Mouse (Mus musculus) thymus, adult 2 months (tissue): Measurements from ENCODE around the gene Epm2aip1. TPM values are rescaled to one million over a fixed set of nuclear protein-coding genes. Genes with fewer than 3 reads are reported as not detected.

ENCODE experiments used
- DNase-seq: peaks from one replicate; pipeline ENCODE4 v3.0.0; 2021
- H3K27ac ChIP-seq: fragments of 200-500 bp; 2 replicates; pipeline ENCODE4 v1.5.1; 2012; ENCODE audit warnings: low read length, control low read depth; ENCODE audit not compliant: control insufficient read depth, insufficient read depth
- H3K27me3 ChIP-seq: fragments of 200-500 bp; 2 replicates; pipeline ENCODE4 v1.6.1; 2012; ENCODE audit warnings: mild to moderate bottlenecking, low read length, moderate library complexity, mixed read lengths; ENCODE audit not compliant: control insufficient read depth, insufficient read depth
- H3K36me3 ChIP-seq: fragments of 200-500 bp; 2 replicates; pipeline ENCODE4 v1.6.1; 2012; ENCODE audit warnings: mild to moderate bottlenecking, low read length, moderate library complexity; ENCODE audit not compliant: control insufficient read depth, insufficient read depth
- H3K4me1 ChIP-seq: fragments of 200-500 bp; replicated peaks from 2 replicates; pipeline ENCODE4 v1.6.1; 2012; ENCODE audit warnings: low read length; ENCODE audit not compliant: control insufficient read depth, insufficient read depth
- H3K4me3 ChIP-seq: fragments of 200-500 bp; 2 replicates; pipeline ENCODE4 v1.5.1; 2012; ENCODE audit warnings: mild to moderate bottlenecking, low read length, control low read depth, moderate library complexity; ENCODE audit not compliant: control insufficient read depth, insufficient read depth
- CTCF ChIP-seq: fragments of 200-500 bp; IDR thresholded peaks from 2 replicates; pipeline ENCODE4 v1.5.1; 2012; ENCODE audit warnings: mild to moderate bottlenecking, control low read depth, low read length, moderate library complexity, borderline replicate concordance; ENCODE audit not compliant: control insufficient read depth, poor library complexity, insufficient read depth; ENCODE audit errors: extremely low read depth
- POLR2A ChIP-seq: fragments of 200-500 bp; IDR thresholded peaks from 2 replicates; pipeline ENCODE4 v1.6.1; 2012; ENCODE audit warnings: mild to moderate bottlenecking, low read length, control low read depth, moderate library complexity; ENCODE audit not compliant: control insufficient read depth, poor library complexity, insufficient read depth; ENCODE audit errors: extremely low read depth
- WGBS: fragments of 180-500 bp; shearing (Covaris S2); methylation state at CpG from one replicate; pipeline ENCODE4 v1.1.7; 2018; 5-methylcytosine and 5-hydroxymethylcytosine counted together
- polyA plus RNA-seq: library from polyadenylated mRNA; depleted of rRNA; stranded (reverse); fragments of >200 nt; gene quantifications from 2 replicates; pipeline ENCODE4 v1.2.3, GENCODE M21; 2012

Epm2aip1 gene
- polyA plus RNA-seq, 1 experiment, result 29.1 TPM

DNA sequence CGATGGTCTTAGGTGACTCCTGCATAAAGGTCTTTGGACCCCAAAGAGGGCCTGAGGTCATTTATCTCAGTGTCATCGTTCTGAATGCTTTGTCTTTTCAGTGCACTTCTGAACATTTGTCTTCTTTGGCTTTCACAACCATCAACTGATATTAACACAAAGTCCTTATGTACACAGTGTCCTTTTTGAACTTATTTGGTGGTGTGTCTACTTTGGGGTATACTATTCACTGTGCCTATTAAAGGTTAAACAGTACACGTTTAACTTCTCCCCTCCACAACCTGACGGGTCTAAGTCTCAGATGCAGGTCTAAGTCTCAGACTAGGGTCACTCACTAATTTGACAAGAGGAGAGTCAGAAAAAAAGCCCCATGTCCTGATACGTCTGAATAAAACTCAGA is 1.1 kb upstream of the Epm2aip1 start:
- TF ChIP-seq POLR2A (no peak), CTCF (no peak)
- no peak overlapping the region for H3K27ac ChIP-seq
- H3K27me3 ChIP-seq, result no peaks in the 10 kb centered on the region
- WGBS, result 11% methylated on average over 5 of the region's 5 CpGs
- DNase-seq, result no peak
- peaks cover 9% of the 10 kb centered on the region; the same call in 1 of the 2 replicates for H3K36me3 ChIP-seq
- H3K4me1 ChIP-seq, result peaks cover 7% of the 10 kb centered on the region
- no peak overlapping the region for H3K4me3 ChIP-seq

DNA sequence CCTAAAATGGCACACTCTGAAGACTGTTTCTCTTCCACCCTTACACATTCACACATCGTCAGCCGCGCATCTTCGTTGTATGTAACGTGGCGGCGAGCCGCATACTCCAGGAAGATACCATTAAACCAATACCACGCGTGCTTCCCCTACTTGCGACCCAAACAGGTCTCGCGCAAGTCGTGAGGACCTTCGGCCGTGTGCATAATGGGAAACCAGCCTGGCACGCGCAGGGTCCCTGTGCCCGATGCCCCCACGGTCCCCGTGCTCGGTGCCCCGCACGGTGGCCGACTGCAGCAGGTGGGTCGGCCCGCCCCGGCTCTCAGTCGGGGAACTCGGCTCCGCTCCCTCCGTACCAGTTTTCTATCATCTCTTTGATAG is 684 bp upstream of the Epm2aip1 start:
- TF ChIP-seq CTCF, result no peak
- TF ChIP-seq POLR2A, result no peak
- under 1% methylated on average over 32 of the region's 32 CpGs for WGBS
- Histone ChIP-seq H3K27ac (peak overlapping the region; percentile 47), H3K4me3 (peak overlapping the region; percentile 86), H3K36me3 (peaks cover 9% of the 10 kb centered on the region; the same call in 1 of the 2 replicates), H3K4me1 (peaks cover 7% of the 10 kb centered on the region), H3K27me3 (no peaks in the 10 kb centered on the region)
- DNase-seq, result no peak

- Histone ChIP-seq H3K4me3 (peak overlapping the region; percentile 72), H3K36me3 (peaks cover 7% of the 10 kb centered on the region), H3K4me1 (peaks cover 7% of the 10 kb centered on the region), H3K27me3 (no peaks in the 10 kb centered on the region), H3K27ac (peak overlapping the region; percentile 76)
- no peak for DNase-seq
- no peak for TF ChIP-seq CTCF
- TF ChIP-seq POLR2A, result no peak
- WGBS, result 5% methylated on average over 19 of the region's 19 CpGs
These were observed 627 bp downstream of the Epm2aip1 start for GRCm38 (mm10) chr9:111272356-111272755.

- 33% methylated on average over 15 of the region's 15 CpGs for WGBS
- Histone ChIP-seq H3K27ac (peak overlapping the region; percentile 25; the same call in 1 of the 2 replicates), H3K4me1 (peaks cover 7% of the 10 kb centered on the region), H3K36me3 (peaks cover 14% of the 10 kb centered on the region), H3K27me3 (no peaks in the 10 kb centered on the region), H3K4me3 (peak overlapping the region; percentile 25; the same call in 1 of the 2 replicates)
- no peak for TF ChIP-seq CTCF
- TF ChIP-seq POLR2A, result no peak
- DNase-seq, result peak; percentile 31
These were observed 1.5 kb downstream of the Epm2aip1 start for GRCm38 (mm10) chr9:111272996-111273785.

GRCm38 (mm10) chr9:111273958-111274357 is 2.2 kb downstream of the Epm2aip1 start:
- peaks cover 22% of the 10 kb centered on the region for H3K36me3 ChIP-seq
- H3K4me3 ChIP-seq, result no peak overlapping the region
- WGBS, result 82% methylated on average over 1 of the region's 1 CpGs

DNA sequence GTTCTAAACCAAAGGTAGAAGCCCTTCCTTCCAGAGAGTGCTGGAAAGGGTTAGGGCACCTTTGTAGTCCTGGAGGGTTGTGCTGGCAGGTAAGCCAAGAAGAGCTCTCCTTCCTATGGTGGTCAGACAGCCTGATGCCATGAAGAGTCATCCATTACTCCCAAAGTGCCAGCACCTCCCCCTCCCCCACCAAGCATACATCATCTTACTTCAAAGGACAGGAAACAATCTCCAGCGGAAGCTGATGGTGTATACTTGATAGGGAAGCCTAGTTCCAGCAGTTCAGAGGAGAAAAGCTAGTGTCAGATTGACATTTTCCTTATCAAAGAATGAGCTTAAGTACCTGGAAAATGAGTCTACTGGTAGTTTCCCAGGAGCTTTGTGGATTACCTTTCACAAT is 3.4 kb downstream of the Epm2aip1 start:
- DNase-seq, result peak; percentile 37
- Histone ChIP-seq H3K36me3 (peaks cover 24% of the 10 kb centered on the region), H3K27ac (no peak overlapping the region), H3K4me1 (peaks cover 7% of the 10 kb centered on the region), H3K4me3 (0 out of 2 replicates have a peak overlapping the region, but pooled peaks have one; percentile 9), H3K27me3 (no peaks in the 10 kb centered on the region)
- WGBS, result 11% methylated on average over 1 of the region's 1 CpGs
- TF ChIP-seq CTCF (no peak), POLR2A (no peak)

More at GRCm38 (mm10) chr9:111273958-111274357, 2.2 kb downstream of the Epm2aip1 start:
- DNase-seq, result no peak
- peaks cover 7% of the 10 kb centered on the region for H3K4me1 ChIP-seq
- no peaks in the 10 kb centered on the region for H3K27me3 ChIP-seq
- H3K27ac ChIP-seq, result no peak overlapping the region
- TF ChIP-seq POLR2A (no peak), CTCF (no peak)

DNA sequence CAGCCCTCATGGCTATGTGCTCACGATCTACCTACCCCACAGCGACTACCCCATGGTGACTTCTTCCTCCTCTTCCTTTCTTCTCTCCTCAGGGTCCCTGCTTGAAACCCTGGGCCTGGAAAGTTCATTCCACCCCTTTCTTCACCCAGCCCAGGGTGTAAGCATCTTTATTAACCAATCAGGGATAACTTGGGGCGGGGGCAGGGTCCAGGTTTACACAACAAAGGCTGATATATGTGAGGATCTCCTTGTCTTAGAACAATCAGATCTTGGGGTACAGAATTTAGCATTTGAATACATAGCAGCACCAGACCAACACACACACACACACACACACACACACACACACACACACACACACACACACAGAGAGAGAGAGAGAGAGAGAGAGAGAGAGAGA is 13.3 kb downstream of the Epm2aip1 start:
- Histone ChIP-seq H3K27ac (no peak overlapping the region), H3K27me3 (no peaks in the 10 kb centered on the region), H3K4me3 (no peak overlapping the region), H3K4me1 (no peaks in the 10 kb centered on the region; the same call in 1 of the 2 replicates), H3K36me3 (no peaks in the 10 kb centered on the region)
- no peak for DNase-seq
- TF ChIP-seq CTCF (no peak), POLR2A (no peak)
- WGBS, result 93% methylated on average over 3 of the region's 3 CpGs
